Mouse (Mus musculus): ENCODE measurements at regions not wholly inside any gene's neighbourhood (a gene's known extent, or its start where the extent isn't known, plus 50 kb on each side); places are given as distances from the start of the nearest gene placed in this dataset.

DNA sequence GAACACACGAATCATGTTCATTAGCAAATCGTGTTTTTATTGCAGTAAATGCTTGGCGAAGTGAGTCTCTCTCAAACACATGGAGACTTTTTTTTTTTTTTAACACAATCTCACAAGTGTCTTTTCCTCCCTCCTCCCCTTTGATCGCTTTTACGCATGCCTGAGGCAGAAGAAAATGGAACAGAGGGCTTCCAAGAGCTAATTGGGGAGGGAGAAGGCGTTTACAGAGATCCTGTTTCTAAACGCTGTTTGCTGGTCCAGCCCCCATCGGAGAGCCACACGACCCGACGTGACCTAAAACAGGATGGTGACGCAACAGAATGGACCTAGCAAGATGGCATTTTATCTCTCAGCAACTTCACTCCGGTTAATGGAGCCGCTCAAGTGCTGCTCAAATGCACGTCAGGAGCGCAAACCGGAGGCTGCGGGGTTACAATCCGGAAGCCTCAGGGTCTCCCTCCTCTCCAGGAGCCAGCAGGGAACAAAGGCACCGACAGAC is 73.0 kb upstream of the Zfp217 start:
- in situ Hi-C loops (cut with MboI, MseI): no loop called here

- in situ Hi-C loops (cut with MboI, MseI): no loop called here
These were observed 72.5 kb upstream of the Zfp217 start for GRCm38 (mm10) chr2:170220443-170220842.

DNA sequence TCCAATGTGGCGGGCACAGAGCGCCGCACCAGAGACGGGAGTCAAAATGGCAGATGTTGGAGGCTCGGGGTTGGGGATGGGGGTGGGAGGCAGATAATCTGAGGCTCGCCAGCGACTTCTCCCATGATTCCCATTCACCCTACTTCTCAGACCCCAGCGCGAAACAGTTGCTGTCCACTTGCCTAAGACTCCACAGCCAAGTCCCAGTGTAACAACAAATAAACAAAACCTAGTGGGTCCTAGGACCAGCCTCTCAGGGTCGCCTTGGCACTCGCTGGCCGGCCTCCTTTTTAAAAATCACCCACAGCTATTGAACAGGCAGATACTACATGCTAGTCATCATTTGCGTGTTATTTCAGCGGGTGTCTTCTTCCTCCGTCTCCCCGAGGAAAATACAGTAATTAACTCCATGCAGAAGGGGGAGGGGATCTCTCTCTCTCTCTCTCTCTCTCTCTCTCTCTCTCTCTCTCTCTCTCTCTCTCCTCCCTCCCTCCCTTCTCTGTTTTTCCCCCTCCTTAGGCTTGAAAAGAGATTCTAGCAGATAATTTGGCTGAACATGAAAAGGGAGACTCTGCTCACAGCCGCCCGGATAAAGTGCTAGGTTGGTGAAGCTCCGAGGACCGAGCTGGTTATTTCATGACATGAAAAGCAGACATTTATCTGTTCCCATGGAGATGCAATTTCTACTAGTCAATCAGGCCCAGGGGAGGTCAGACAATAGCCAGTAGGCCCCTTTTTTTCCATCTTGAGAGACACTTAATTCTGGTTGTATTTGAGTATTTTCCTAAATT is 71.9 kb upstream of the Zfp217 start:
- in situ Hi-C loops (cut with MboI, MseI): no loop called here

GRCm38 (mm10) chr2:170219161-170219581 is 71.3 kb upstream of the Zfp217 start:
- in situ Hi-C loops (cut with MboI, MseI): no loop called here

DNA sequence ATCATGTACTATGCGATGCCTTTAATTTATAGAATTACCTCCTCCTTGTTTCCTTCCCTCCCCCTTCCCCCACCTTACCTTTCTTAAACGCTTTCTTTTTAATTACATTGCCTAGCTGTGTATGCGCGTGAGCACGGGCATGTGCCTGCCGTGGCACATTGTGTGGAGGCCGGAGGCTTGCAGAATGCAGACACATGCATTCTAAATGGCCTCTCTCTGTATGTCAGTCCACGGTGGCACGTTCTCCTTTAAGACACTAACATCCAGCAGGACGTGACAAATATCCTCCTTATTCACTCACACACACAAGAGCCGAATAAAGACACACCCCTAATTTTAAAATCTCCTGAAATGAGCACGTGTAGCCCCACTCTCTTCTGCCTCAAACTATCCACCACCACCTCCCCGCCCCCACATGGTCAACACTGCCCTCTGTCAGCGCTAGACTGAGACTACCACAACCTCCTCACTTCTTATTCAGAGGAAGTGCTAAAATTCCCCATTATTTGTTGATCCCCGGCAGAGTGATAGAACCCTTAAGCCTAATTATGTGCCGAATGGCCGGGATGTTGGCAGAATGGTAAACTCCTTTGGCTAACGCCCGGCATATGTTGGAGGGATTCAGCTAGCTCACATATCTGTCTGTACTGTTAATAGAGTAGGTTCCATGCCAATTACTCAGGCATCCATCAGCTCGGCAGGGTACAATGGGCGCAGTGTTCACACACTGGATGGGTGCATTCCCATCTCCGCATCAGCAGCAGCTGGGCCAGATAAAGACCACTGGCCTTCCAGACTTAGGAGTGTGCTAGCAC is 70.5 kb upstream of the Zfp217 start:
- in situ Hi-C loops (cut with MboI, MseI): no loop called here

DNA sequence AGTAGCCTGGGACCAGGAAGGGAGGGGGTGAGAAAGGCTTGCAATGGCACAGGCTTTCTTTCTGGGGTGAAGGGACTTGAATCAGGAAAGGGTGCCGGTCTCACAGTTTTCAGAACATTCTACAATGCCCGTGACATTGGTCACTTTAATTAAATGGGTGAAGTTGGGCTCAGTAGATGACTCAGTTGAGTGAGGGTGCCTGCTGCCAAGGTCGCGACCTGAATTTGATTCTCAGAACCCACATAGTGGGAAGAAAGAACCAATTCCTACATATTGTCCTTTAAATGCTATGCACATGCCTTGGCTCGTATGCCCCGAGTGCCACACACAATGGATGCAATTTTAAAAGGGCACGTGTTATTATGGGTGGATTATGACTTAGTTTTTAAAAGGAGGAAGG is 68.4 kb upstream of the Zfp217 start:
- in situ Hi-C loops (cut with MboI, MseI): no loop called here

GRCm38 (mm10) chr2:170209121-170209520 is 61.2 kb upstream of the Zfp217 start:
- in situ Hi-C loops (cut with MboI, MseI): loop anchor here in 1 of 2 experiments (5.0 kb wide), 1 partner anchor 92 kb away; no protein-coding TSS in a partner anchor

DNA sequence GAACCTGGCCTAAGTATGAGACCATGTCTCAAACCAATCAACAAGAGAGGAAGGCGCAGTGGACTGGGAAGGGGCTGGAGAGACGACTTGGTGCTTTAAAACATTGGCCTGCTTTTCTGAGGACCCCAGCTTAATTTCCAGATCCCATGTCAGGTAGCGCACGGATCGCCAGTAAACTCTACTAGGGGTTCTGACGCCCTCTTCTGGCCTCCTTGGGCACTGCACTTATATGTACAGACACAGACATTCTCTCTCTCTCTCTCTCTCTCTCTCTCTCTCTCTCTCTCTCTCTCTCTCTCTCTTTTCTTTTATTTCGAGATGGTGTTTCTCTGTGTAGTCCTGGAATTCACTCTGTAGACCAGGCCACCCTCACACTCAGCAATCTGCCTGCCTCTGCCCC is 60.0 kb upstream of the Zfp217 start:
- in situ Hi-C loops (cut with MboI, MseI): loop anchor here in 1 of 2 experiments (5.0 kb wide), 1 partner anchor 91 kb away; no protein-coding TSS in a partner anchor

GRCm38 (mm10) chr2:170207395-170207794 is 59.5 kb upstream of the Zfp217 start:
- in situ Hi-C loops (cut with MboI, MseI): loop anchor here in 1 of 2 experiments (5.0 kb wide), 1 partner anchor 90 kb away; no protein-coding TSS in a partner anchor

DNA sequence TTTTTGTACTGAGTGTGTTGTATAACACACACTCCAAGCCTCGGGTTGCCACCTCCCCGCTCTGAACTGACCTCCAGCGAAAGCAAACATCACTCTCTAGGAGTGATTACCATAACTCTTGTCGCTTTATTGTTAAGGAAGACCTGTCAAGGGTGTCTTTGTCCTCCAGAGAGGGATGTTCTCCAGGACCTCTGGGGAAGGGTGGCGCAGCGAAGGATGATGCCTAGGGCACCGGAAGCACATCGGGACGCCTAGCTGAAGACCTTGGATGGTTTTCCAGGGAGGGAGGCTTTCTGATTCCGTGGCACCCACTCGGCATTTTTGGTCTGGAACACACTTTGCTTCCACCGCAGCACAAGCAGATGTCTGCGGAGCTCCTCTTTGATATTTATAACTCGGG is 59.0 kb upstream of the Zfp217 start:
- in situ Hi-C loops (cut with MboI, MseI): loop anchor here in 1 of 2 experiments (5.0 kb wide), 1 partner anchor 90 kb away; no protein-coding TSS in a partner anchor

DNA sequence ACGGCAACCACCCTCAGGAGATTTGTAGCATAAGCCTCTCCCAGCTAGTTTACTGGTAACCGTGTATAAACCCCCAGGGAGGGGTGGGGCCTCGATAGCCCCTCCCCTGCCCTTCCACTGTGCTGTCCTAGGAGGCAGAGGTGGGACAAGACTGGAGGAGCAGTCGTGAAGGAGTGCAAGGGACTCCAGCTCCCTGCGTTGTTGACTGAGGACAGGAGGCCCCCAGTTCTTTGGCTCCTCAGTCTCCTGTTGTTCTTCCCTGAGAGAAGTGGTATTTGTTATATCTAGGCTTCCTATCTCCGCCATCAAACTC is 58.5 kb upstream of the Zfp217 start:
- in situ Hi-C loops (cut with MboI, MseI): loop anchor here in 1 of 2 experiments (5.0 kb wide), 1 partner anchor 89 kb away; no protein-coding TSS in a partner anchor

DNA sequence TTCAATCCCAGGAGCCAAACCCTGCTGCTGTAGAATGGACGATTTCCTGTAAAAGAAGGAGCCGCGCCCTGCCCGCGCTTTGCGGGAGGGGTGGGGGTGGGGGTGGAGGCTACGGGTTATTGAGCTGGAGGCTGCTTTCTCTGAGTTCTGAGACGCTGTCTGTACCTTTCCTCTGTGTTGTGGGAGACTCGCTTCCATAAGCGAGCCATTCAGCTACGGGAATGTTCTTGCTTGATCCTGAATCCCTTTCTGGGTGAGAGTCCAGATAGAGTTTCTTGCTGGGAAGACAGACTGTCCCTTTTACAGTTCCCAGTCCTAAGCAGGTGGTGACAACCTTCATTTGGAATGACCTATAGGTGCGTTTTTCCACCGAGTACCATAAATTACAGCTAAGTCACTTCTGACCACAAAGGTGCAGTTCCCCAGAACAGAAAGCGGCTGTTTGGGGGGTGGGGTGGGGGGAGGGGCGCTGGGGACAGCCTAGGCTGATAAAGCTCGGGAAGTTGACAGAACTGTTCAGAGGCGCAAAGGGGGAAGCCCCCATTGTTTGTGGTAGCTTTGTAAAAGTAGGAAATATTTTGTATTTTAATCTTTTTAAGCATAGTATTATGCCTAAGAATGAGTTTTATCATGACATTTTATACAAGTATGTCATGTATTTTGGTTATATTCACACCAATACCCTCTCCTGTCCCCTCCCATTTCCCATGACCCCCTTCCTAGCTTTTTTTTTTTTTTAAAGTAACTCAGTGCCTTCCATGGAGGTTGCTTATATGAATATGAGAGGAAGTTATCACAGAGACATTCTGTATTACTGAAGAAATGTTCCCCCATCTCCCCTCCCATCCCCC is 57.9 kb upstream of the Zfp217 start:
- in situ Hi-C loops (cut with MboI, MseI): loop anchor here in 1 of 2 experiments (5.0 kb wide), 1 partner anchor 89 kb away; no protein-coding TSS in a partner anchor

DNA sequence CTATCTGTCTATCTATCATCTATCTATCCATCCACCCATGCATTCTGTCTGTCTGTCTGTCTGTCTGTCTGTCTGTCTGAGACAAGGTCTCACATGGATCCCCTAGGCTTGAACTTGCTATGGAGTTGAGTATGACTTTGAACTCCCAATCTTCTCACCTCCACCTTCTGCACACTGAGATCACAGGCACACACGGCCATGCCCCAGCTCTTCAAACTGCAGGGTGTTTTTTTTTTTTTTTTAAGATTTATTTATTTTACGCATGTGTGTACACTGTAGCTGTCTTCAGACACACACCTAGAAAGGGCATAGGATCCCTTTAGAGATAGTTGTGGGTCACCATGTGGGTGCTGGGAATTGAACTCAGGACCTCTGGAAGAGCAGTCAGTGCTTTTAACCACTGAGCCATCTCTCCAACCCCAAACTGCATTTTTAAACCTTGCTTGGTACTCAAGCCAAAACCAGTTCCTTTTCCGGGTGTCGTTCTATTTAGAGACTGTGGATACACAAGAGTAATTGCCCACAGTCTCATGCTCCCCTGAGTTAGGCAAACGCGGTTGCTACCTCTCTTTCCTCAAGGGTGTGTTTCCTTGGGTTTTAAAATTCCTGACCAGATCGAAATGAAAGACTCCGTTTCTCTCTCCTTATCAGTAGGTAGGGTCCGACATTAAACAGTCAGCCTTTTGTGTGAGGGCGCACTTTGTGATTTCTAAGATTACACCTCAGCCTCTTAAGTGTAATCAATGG is 57.0 kb upstream of the Zfp217 start:
- in situ Hi-C loops (cut with MboI, MseI): loop anchor here in 1 of 2 experiments (5.0 kb wide), 1 partner anchor 88 kb away; no protein-coding TSS in a partner anchor

- in situ Hi-C loops (cut with MboI, MseI): no loop called here
These were observed 55.6 kb upstream of the Zfp217 start for GRCm38 (mm10) chr2:170203496-170203895.

DNA sequence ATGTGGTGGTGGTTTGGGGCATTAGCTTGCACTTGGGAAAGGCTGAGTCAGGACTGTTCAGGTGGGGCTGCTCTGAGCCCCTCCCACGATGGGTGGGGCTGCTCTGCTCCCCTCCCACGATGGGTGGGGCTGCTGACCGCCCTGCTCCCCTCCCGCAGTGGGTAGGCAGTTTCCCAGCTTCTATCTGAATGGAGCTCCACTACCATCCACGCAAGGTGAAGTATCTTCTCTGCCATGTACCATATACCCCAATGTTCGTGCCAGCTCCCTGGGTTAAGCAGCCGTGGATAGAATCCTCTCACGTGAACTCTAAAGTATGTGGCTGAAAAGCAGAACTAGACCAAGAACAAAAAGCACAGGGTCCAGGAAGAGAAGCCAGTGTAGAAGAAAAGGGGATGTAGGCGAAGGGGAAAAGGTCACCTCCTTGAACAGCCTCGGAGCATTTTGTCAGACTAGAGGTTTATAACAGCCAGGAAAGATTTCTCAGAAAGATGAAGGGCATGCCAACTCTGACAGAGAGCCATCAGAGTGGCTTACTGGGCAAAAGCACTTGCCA is 54.0 kb upstream of the Zfp217 start:
- in situ Hi-C loops (cut with MboI, MseI): no loop called here
